Mouse (Mus musculus): ENCODE measurements around the gene Egfem1.
A peak's percentile ranks its signal among the peaks of the same experiment; 100 is the strongest.

The Egfem1 gene

DNA sequence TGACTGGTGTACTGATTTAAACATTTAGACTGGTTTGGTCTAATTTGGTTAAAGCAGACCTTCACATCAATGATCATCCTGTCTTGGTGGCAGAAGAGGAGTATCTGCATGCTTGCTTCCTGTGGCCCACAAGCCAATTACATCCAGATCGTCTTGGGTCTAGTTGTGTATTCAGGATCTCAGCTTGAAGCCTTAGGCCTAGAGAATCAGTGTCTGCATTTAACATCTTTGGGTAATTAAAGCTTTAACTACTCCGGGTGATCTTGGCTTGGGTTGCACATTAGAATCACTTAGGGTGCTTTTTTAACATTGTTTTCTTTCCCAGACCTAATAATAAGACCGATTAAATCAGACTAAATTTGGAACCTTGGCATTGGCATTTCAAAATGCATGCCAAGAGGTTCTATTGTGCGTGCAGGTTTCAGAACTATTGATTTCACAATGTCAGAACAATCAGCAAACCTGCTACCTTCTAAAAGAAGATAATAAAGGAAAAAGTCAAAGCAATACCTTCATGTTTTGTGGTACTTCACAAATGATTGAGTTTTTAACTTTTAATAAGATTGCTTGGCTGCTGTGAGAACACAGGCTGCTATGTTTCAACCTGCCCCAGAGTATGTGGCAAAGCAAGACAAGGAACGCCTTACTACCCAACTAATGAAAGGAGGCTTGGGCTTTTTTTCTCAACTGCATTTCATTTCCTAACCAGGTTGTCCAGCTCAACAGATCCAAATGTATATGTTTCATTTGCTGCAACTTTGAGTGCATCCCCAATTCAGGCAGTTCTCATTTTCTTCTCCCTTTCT is 496.4 kb downstream of the Egfem1 start:
- peak; percentile 15 for DNase-seq (ENCODE audit: low read depth, low spot score)

GRCm38 (mm10) chr3:29582749-29583148 is 500.9 kb downstream of the Egfem1 start:
- peak; percentile 37 for DNase-seq (ENCODE audit: low read depth, low spot score)

- peak; percentile 8 for DNase-seq (ENCODE audit: low read depth, low spot score)
These were observed 520.3 kb downstream of the Egfem1 start for GRCm38 (mm10) chr3:29602140-29602539.

DNA sequence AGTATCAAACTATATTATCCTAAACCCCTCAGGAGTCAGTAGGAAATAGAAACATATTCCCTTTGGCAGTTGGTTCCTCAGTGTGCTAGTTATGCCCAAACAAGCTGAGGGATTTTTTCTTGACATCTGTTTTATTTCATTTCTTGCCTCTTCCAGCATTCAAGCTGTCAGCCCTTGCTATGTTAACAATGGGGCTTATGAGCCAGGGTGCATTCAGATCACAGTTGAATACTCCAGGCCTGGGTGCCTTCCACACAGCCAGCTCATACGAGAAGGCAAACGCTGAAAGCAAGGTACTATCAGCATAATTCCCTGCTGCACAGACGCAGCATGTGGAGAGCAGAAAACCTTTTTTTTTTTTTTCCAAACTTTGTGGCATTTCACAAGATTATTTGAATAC is 526.9 kb downstream of the Egfem1 start:
- peak; percentile 26 for DNase-seq (ENCODE audit: low read depth, low spot score)

GRCm38 (mm10) chr3:29609174-29609573 is 527.4 kb downstream of the Egfem1 start:
- no peak for DNase-seq (ENCODE audit: low read depth, low spot score)

GRCm38 (mm10) chr3:29619586-29619985 is 537.8 kb downstream of the Egfem1 start:
- DNase-seq (ENCODE audit: low read depth, low spot score), result peak; percentile 17

GRCm38 (mm10) chr3:29639819-29640218 is 558.0 kb downstream of the Egfem1 start:
- DNase-seq (ENCODE audit: low read depth, low spot score), result peak; percentile 21

DNA sequence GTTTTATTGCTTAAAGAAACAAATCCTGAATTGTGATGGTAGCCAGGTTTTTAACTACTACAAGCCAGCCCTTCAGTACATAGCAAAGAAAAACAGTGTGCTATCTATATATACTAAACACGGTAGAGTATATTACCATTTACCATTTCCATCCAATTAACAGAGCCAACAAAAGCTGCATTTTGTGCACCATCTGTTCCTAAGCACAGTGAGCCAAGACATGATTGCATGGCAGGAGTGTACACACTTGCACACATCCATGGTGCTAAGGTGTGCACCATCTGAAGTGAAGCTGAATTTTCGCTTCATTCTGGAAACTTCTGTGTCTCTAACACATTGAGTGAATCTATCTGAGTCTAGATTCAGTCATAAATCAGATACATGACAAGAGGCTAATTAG is 585.0 kb downstream of the Egfem1 start:
- DNase-seq (ENCODE audit: low read depth, low spot score), result peak; percentile 22

DNA sequence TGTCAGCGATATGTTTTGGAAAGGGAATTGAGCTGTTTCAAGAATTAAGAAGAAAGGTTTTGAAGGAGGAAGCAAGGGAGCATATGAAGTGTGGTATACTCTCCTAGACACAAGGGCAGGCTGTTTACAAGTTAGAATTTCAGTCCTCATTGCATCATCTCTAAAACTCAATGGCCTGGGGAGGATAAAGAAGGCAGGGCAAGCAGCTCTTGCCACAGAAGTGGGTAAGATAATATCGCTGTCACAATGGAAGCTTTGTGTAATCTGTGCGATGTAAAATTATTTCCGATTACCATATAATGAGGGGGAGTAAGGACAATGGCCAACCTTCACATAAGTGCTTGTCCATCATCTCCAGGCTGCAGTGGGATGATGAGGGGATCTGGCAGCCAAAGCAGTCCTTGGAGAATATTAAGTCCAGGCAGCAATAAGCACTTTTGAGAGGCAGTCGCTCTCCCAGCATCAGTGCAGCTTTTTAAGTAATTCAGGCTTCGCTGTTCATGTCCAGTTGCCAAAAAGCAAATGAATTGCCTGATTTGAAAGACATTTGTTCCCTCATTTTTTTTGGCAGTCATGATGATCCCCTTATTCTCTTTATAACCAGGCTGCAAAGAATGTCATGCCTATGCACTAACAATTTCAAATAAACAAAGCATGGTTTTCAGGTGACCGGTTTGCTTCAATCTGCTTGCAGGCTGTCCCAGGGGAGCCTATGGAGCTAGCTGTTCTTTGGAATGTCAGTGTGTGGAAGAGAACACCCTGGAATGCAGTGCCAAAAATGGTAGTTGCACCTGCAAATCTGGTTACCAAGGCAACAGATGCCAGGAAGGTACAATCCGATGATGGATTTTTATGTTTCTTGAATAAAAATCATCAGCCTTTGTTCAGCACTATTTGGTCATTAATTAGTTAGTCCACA is 607.8 kb downstream of the Egfem1 start:
- peak; percentile 68 for DNase-seq (ENCODE audit: low read depth, low spot score)

GRCm38 (mm10) chr3:29701126-29701525 is 619.3 kb downstream of the Egfem1 start:
- DNase-seq (ENCODE audit: low read depth, low spot score), result peak; percentile 59

GRCm38 (mm10) chr3:29706816-29707215 is 625.0 kb downstream of the Egfem1 start:
- peak; percentile 52 for DNase-seq (ENCODE audit: low read depth, low spot score)

GRCm38 (mm10) chr3:29707467-29707866 is 625.6 kb downstream of the Egfem1 start:
- DNase-seq (ENCODE audit: low read depth, low spot score), result peak; percentile 31

- DNase-seq (ENCODE audit: low read depth, low spot score), result peak; percentile 70
These were observed 644.6 kb downstream of the Egfem1 start for GRCm38 (mm10) chr3:29726376-29726967.

GRCm38 (mm10) chr3:29730062-29730760 is 648.4 kb downstream of the Egfem1 start:
- DNase-seq (ENCODE audit: low read depth, low spot score), result peak; percentile 62

GRCm38 (mm10) chr3:29731509-29731908 is 649.7 kb downstream of the Egfem1 start:
- no peak for DNase-seq (ENCODE audit: low read depth, low spot score)

GRCm38 (mm10) chr3:29732626-29733025 is 650.8 kb downstream of the Egfem1 start:
- DNase-seq (ENCODE audit: low read depth, low spot score), result no peak

DNA sequence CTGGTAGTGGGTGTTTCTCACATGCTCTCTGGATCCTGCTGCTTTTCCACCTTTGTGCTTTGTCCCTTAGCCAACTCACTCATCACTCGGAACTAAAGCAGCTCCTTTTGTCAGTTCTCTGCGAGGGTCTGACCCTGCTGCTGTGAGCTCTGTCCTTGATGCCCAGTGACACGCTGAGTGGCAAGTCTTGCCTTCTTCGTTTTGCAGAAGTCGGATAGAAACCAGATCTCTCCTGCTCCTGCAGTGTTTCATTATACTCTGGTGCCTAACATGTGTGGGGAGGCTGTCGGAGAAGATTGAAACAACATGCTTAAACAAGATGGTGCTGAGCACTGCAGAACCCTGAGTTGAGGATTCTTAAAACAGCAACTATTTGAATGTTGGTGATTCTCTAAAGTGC is 652.4 kb downstream of the Egfem1 start:
- DNase-seq (ENCODE audit: low read depth, low spot score), result no peak

DNA sequence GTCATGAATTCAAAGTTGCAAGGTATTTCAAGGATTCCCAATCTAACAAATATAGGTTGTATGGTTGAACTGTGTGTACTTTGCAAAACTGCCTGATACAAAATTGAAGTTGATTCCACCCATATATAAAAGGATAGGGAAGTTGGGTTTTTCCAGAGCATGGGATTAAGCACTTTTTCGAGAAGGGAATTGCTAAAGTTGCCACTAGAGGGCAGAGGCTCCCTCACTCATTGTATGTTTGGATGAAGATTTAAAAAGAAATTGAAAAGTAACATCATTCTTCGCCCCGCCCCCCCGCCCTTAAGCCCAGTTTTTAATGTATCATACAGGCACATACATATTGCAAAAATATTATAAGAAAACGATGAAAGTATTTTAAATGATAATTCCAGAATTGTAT is 657.5 kb downstream of the Egfem1 start:
- DNase-seq (ENCODE audit: low read depth, low spot score), result peak; percentile 49
